Comparison of ENCODE assay signal across 1 mouse cellular context in genomic region chr16:20425855-20426598, GRCm38 (mm10).
TF ChIP-seq lines count a peak whose summit lies in the region.

Gene Abcc5 (minus strand): TSS chr16:20426394.

TF ChIP-seq in CH12.LX, 34 proteins besides CTCF, POLR2A, EP300 and RAD21 (continued from another document):
- TF ChIP-seq NELFE (IDR thresholded peaks at IDR 0.05; ENCODE audit: low read depth, low read length) = peak; percentile 68
- peak; percentile 50; the same call in 1 of the 2 replicates for TF ChIP-seq IRF4 (IDR thresholded peaks at IDR 0.05; ENCODE audit: low read depth, low read length)
- no peak for TF ChIP-seq ZKSCAN1 (IDR thresholded peaks at IDR 0.05; ENCODE audit: borderline replicate concordance, low read depth, low read length)
- no peak for TF ChIP-seq USF2 (conservative IDR thresholded peaks at IDR 0.05; ENCODE audit: low read depth, low read length)
- TF ChIP-seq MYC (IDR thresholded peaks at IDR 0.05; ENCODE audit: low read depth, low read length) = peak; percentile 72; the same call in 1 of the 2 replicates
- TF ChIP-seq MAX (IDR thresholded peaks at IDR 0.05; ENCODE audit: low read length) = peak; percentile 93
- peak; percentile 99 for TF ChIP-seq MAZ (IDR thresholded peaks at IDR 0.05; ENCODE audit: low read depth, low read length)
- TF ChIP-seq JUN (IDR thresholded peaks at IDR 0.05; ENCODE audit: insufficient read depth, low read depth, low read length) = no peak
- TF ChIP-seq ZNF384 (IDR thresholded peaks at IDR 0.05; ENCODE audit: low read depth, low read length) = 0 out of 2 replicates have a peak, but pooled peaks have one; percentile 25
- TF ChIP-seq PAX5 (IDR thresholded peaks at IDR 0.05; ENCODE audit: low read length) = no peak
- TF ChIP-seq JUND (conservative IDR thresholded peaks at IDR 0.05; ENCODE audit: low read depth, low read length) = no peak
- TF ChIP-seq NRF1 (IDR thresholded peaks at IDR 0.05; ENCODE audit: low read depth, low read length) = peak; percentile 92
- no peak for TF ChIP-seq MAFK (IDR thresholded peaks at IDR 0.05; ENCODE audit: insufficient replicate concordance, low read length)
- peak; percentile 95 for TF ChIP-seq SIN3A (IDR thresholded peaks at IDR 0.05; ENCODE audit: low read length)
- TF ChIP-seq E2F4 (IDR thresholded peaks at IDR 0.05; ENCODE audit: insufficient replicate concordance, low read depth, low read length) = no peak
- TF ChIP-seq ETS1 (conservative IDR thresholded peaks at IDR 0.05; ENCODE audit: low read depth, low read length) = 0 out of 2 replicates have a peak, but pooled peaks have one; percentile 9
- TF ChIP-seq TCF12 (IDR thresholded peaks at IDR 0.05; ENCODE audit: low read depth, low read length) = peak; percentile 62
- TF ChIP-seq KAT2A (IDR thresholded peaks at IDR 0.05; ENCODE audit: insufficient replicate concordance, low read length) = peak; percentile 92; the same call in 1 of the 2 replicates
- TF ChIP-seq CHD1 (IDR thresholded peaks at IDR 0.05; ENCODE audit: low read depth, low read length) = no peak; the same call in 1 of the 2 replicates
- peak; percentile 92 for TF ChIP-seq UBTF (IDR thresholded peaks at IDR 0.05; ENCODE audit: low read depth, low read length)
- TF ChIP-seq SMC3 (IDR thresholded peaks at IDR 0.05; ENCODE audit: low read depth, low read length) = peak; percentile 63
- no peak for TF ChIP-seq ZC3H11A (IDR thresholded peaks at IDR 0.05; ENCODE audit: low read depth, low read length)
- peak; percentile 90 for TF ChIP-seq BHLHE40 (IDR thresholded peaks at IDR 0.05; ENCODE audit: low read depth, low read length)
- TF ChIP-seq MEF2A (IDR thresholded peaks at IDR 0.05; ENCODE audit: borderline replicate concordance, low read depth, low read length) = peak; percentile 50; the same call in 1 of the 2 replicates
TF ChIP-seq in CH12.LX: peak in this region for 21.
